Mouse (Mus musculus) G1E-ER4 (cell line): ENCODE results near the gene Trappc10. TPM values are rescaled to one million over a fixed set of nuclear protein-coding genes. Genes with fewer than 3 reads are reported as not detected.

Source experiments
- GATA1 ChIP-seq: IDR thresholded peaks from one replicate; pipeline ENCODE4 v1.8.0; 2012; ENCODE audit warnings: low read length, inconsistent platforms
- polyA plus RNA-seq: library from polyadenylated mRNA; stranded (reverse); fragments of >175 nt; gene quantifications from 2 replicates; pipeline ENCODE4 v1.2.3, GENCODE M21; 2012

The Trappc10 gene
- polyA plus RNA-seq, 1 experiment: 109 TPM

GRCm38 (mm10) chr10:78182321-78182720 is 62.1 kb downstream of the Trappc10 start:
- TF ChIP-seq GATA1: no peak

GRCm38 (mm10) chr10:78174474-78174873 is 70.0 kb downstream of the Trappc10 start:
- no peak for TF ChIP-seq GATA1

GRCm38 (mm10) chr10:78171581-78171980 is 72.9 kb downstream of the Trappc10 start:
- TF ChIP-seq GATA1: no peak

- no peak for TF ChIP-seq GATA1
These were observed 73.4 kb downstream of the Trappc10 start for GRCm38 (mm10) chr10:78171057-78171456.

GRCm38 (mm10) chr10:78170445-78170844 is 74.0 kb downstream of the Trappc10 start:
- no peak for TF ChIP-seq GATA1

- no peak for TF ChIP-seq GATA1
These were observed 75.0 kb downstream of the Trappc10 start, which contains the start of gene D10Jhu81e for GRCm38 (mm10) chr10:78169281-78170042. D10Jhu81e (minus strand) TSS chr10:78169782.

- TF ChIP-seq GATA1: no peak
These were observed 75.6 kb downstream of the Trappc10 start for GRCm38 (mm10) chr10:78168792-78169191.

GRCm38 (mm10) chr10:78167775-78168174 is 76.7 kb downstream of the Trappc10 start:
- no peak for TF ChIP-seq GATA1

GRCm38 (mm10) chr10:78167333-78167732 is 77.1 kb downstream of the Trappc10 start:
- TF ChIP-seq GATA1: no peak

GRCm38 (mm10) chr10:78165256-78166005 is 79.0 kb downstream of the Trappc10 start:
- TF ChIP-seq GATA1: no peak

- no peak for TF ChIP-seq GATA1
These were observed 79.7 kb downstream of the Trappc10 start for GRCm38 (mm10) chr10:78164786-78165185.

GRCm38 (mm10) chr10:78163923-78164322 is 80.5 kb downstream of the Trappc10 start:
- no peak for TF ChIP-seq GATA1

- no peak for TF ChIP-seq GATA1
These were observed 81.2 kb downstream of the Trappc10 start for GRCm38 (mm10) chr10:78163241-78163640.

GRCm38 (mm10) chr10:78162646-78163045 is 81.8 kb downstream of the Trappc10 start:
- no peak for TF ChIP-seq GATA1

- no peak for TF ChIP-seq GATA1
These were observed 83.3 kb downstream of the Trappc10 start for GRCm38 (mm10) chr10:78161096-78161495.

- no peak for TF ChIP-seq GATA1
These were observed 83.9 kb downstream of the Trappc10 start for GRCm38 (mm10) chr10:78160369-78161095.

GRCm38 (mm10) chr10:78159906-78160305 is 84.5 kb downstream of the Trappc10 start:
- no peak for TF ChIP-seq GATA1
